Mouse (Mus musculus) CD4-positive, CD25-positive, alpha-beta regulatory T cell, adult 4 months (primary cell): ENCODE data around the gene Kiss1r. TPM values are rescaled to one million over a fixed set of nuclear protein-coding genes. Genes with fewer than 3 reads are reported as not detected.
"Not testable (repeated sequence)": the region's sequence is repeated elsewhere in the genome, so short reads cannot be mapped to it uniquely, and the experiment has no call there.

Experiments used
- ATAC-seq: one replicate; pipeline ENCODE4 v1.8.0; 2017
- polyA plus RNA-seq, 2 experiments: library from polyadenylated mRNA; unstranded; fragments of 100-300 nt; shearing (Covaris generic); gene quantifications; one replicate each; pipeline ENCODE4 v1.2.1; 2017

Gene Kiss1r
- under 1 TPM in 1 of 2 experiments, not detected in 1; 0.09 TPM for polyA plus RNA-seq

- peak; percentile 94 for ATAC-seq
Measured at GRCm38 (mm10) chr10:79916808-79917531, at the start of gene Kiss1r. Gene Kiss1r (plus strand): TSS chr10:79916971.

DNA sequence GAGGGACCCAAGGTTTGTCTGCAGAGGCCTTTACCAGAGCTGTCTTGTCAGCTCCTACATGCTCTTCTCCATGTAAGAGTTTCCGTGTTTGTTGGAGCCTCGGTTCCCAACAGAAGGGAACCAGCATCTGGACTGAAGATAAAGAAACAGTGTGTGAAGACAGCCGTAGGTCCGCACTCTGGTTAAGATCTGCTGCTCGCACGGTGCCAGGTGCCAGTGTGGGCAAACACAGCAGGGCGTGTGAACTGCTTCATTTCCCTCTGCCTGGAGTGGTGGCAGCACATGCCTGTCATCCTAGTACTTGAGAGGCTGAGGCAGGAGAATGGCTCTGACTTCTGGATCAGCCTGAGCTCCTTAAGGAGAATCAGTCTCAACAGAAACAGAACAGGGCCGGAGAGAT, 44.9 kb upstream of the Kiss1r start:
- ATAC-seq: no peak

DNA sequence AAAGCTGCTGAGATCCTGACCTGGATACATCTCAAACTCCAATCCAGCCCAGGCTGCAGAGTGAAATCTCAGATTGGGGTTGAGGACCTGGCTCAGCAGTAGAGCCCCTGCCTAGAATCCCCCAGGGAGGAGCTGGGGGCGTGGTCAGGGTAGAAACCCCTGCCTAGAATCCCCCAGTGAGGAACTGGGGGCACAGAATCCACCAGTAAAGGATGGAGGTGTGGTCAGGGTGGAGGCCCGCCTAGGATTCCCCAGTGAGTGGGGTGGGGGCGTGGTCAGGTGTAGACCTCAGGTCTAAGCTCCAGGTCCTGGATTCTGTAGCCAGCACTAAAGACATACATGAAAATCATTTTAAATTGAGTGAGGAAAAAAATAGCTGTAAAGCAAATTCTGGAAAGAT, 43.9 kb upstream of the Kiss1r start:
- ATAC-seq: no peak

GRCm38 (mm10) chr10:79873313-79873712, 43.5 kb upstream of the Kiss1r start:
- ATAC-seq: no peak

- no peak for ATAC-seq
Measured at GRCm38 (mm10) chr10:79873715-79874289, 43.0 kb upstream of the Kiss1r start.

DNA sequence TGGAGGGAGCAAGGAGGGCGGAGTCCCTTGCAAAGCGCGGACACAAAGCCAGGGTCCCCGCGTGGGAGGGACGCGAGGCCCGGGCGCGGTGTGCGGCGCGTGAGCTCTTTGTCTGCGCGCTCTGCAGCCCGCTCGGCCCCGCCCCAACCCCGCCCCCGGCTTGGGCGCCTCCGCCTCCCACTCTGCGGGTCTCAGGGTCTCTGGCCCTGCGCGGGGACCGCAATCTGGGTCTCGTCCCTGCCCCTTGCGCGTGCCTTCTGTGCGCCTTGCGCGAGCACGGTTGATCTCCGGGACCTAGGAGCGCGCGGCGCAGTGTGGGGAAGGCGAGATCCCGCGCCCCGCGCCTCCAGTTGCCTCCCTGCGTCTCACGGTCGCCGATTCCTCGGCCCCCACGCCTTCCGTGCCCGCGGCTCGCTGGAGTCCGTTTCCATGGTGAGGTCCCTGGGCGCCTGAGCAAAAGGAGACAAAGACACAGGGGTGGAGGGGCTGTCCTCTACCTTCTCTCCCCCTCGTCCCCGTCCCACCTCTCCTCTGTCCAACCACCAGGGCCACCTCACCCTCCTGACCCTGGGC, 42.4 kb upstream of the Kiss1r start, which contains the start of the genes Prtn3 and Plppr3:
Gene Prtn3 (plus strand): TSS at position 187 of the 573 bp plus-strand sequence.
Gene Plppr3 (minus strand): TSS at position 345 of the 573 bp plus-strand sequence.
- no peak for ATAC-seq

DNA sequence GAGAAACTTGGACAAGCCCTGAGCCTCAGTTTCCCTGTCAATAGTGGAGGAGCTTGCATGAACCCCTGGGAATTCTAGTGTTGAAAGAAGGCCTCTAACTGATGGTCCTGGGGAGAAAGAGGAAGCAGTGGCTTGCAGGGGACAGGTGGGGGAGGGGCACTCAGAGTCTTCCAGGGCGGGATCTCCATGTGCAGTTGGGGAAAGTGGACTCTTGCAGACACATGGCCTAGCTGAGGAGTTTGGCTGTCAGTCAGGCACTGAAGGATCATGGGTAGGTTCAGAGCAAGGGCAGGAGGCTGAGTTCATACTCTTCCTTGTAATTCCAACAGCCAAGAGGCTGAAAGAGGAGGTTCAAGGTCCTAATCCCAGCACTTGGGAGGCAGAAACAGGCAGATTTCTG, 39.6 kb upstream of the Kiss1r start:
- ATAC-seq: no peak

DNA sequence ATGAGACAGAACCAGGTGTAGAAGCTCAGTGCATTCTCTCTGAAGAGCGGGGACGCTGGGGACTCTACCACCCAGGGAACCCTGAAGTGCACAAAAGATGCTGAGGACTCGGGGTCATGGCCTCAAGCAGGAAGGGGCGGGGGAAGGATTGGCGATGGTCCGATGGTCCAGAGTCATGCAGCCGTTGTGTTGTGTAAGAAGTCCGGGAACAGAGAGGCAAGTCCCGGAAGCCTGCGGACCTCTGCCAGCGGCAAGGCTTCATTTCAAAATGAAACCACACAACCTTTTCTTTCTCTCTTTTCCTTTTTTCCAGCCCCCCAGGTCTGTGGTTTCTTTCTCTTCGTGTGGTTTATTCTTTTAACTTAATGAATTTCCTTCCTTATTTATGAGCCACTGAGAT, 39.0 kb upstream of the Kiss1r start:
- no peak for ATAC-seq

DNA sequence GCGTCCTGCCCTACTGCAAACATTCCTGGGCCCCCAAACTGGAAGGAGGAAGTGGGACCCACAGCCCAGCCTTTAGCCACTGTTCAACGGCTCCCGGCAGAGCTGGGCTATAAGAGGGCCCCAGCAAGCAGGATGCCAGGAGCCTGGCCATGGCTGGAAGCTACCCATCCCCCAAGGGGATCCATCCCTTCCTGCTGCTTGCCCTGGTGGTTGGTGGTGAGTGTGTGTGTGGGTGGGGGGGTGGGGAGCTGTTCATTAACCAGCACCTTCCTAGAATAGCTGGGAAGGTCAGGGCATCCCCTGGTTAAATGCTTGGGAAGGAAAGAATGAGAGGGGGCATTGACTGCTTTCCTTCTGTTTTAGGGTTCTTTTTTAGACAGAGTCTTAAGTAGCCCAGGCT, 37.2 kb upstream of the Kiss1r start:
- no peak for ATAC-seq

GRCm38 (mm10) chr10:79880721-79881120, 36.0 kb upstream of the Kiss1r start:
- ATAC-seq: no peak

DNA sequence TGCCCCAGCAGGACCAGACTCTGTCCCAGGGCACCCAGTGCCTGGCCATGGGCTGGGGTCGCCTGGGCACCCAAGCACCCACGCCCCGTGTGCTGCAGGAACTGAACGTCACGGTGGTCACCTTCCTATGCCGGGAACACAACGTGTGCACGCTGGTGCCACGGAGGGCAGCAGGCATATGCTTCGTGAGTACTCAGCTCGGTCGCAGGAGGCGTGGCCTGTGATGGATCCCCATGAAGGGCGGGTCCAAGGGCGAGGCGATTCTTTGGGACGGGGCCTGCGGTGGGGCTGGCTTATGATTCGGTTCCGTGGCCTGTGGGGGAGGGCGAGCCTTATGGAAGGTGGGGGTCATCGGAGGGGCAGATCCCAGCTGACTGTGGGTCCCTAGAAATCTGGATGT, 34.8 kb upstream of the Kiss1r start:
- ATAC-seq: no peak

- ATAC-seq: peak; percentile 53
Measured at GRCm38 (mm10) chr10:79883297-79884084, 33.3 kb upstream of the Kiss1r start.

DNA sequence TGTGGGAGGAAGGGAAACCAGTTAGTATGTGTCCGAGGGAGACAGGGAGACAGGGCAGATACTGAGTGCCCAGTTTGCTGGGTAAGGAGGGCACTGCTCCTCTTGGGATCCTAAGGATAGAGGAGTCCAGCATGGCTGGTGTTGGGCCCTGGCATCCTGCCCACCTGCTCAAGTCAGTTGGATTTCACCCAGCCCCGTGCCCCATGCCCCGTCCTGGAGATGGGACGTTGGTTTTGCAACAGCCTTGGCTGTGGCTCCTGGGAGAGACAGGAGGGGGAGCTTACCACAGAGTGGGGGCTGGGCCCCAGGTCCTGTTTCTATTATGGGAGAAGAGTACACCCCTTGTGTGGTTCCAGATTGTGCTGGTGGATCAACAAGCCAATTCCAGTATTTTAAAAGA, 32.3 kb upstream of the Kiss1r start:
- no peak for ATAC-seq

GRCm38 (mm10) chr10:79884938-79885337, 31.8 kb upstream of the Kiss1r start:
- not testable (repeated sequence) for ATAC-seq

GRCm38 (mm10) chr10:79886054-79886453, 30.7 kb upstream of the Kiss1r start, which contains the start of gene Elane:
Gene Elane (plus strand): TSS chr10:79886247.
- ATAC-seq: no peak

DNA sequence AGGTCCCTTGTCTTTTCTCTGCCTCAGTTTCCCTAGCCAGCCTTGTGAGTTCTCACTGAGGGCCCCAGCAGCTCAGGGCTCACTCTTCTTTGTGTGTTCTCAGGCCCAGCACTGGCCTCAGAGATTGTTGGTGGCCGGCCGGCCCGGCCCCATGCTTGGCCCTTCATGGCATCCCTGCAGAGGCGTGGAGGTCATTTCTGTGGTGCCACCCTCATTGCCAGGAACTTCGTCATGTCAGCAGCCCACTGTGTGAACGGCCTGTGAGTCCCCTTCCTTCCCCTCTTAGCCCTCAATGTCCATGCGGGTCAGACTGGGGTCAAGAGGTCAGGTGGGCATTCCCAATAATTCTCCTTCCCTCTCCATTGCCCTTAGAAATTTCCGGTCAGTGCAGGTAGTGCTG, 30.2 kb upstream of the Kiss1r start:
- no peak for ATAC-seq

- no peak for ATAC-seq
Measured at GRCm38 (mm10) chr10:79889386-79889785, 27.4 kb upstream of the Kiss1r start.

- ATAC-seq: no peak
Measured at GRCm38 (mm10) chr10:79890670-79891069, 26.1 kb upstream of the Kiss1r start, which contains the start of gene Cfd. Gene Cfd (plus strand): TSS chr10:79890853.

DNA sequence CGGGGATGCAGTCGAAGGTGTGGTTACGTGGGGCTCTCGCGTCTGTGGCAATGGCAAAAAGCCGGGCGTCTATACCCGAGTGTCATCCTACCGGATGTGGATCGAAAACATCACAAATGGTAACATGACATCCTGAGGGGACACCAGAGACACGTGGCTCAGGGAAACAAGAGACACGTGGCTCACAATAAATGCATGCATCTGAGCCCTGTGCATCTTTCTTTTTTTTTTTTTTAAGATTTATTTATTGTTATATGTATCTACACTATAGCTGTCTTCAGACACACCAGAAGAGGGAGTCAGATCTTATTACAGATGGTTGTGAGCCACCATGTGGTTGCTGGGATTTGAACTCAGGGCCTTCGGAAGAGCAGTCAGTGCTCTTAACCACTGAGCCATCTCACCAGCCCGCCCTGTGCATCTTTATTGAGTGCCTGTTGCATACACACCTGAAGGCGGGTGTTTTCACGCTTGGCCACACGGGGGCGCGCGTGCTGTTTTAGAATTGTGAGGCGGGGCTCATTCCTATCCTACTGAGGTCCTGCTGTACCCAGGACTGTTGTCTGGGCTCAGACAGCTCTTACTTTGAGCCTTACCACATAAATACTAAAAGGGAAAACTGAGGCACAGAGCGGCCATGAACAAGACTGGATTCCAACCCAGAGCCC, 24.2 kb upstream of the Kiss1r start:
- peak; percentile 73 for ATAC-seq

DNA sequence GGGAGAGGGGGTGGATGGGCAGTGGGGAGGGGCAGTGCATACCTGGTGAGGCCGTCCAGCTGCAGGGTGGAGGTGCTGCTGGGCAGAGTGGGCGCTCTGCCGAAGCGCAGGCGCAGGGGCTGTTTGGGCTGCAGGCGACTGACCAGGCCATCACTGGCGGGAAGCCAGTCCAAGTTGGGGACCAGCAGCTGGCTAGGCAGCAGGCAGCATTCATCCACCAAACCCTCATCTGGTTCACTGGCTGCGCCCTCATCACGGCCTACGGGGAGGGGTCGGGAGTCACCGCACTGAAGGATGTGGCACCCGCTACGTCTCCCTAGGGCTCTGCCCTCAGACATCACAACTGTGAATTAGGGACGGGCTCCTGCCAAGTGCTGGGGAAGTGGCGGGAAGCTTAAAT, 20.5 kb upstream of the Kiss1r start:
- no peak for ATAC-seq

- no peak for ATAC-seq
Measured at GRCm38 (mm10) chr10:79896814-79897213, 20.0 kb upstream of the Kiss1r start.
